1 mouse cellular context compared by ENCODE assay signal in the genomic region with DNA sequence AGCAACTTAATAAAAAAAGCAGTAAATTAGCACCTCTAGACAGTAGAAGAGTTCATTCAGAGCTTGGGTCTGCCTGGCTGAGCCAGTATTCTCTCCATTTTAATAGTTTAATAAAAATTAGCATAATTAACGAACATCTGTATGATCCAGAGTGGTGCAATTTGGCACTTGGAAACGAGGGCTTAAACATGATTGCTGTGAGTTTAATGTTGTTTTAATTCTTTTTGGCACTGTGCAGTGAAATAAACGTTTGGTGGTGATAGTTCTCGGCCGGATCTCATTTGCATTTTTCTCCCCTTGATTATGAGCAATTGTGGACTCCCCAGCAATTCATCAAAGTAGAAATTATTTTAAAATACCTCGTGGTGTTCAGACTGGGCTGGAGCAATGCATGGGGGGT.
TF ChIP-seq lines count a peak whose summit lies in the region.

No protein-coding gene starts in this region.

TF ChIP-seq in CH12.LX, 34 proteins besides CTCF, POLR2A, EP300 and RAD21:
- no peak for TF ChIP-seq UBTF (IDR thresholded peaks at IDR 0.05; ENCODE audit: low read depth, low read length)
- TF ChIP-seq MAZ (IDR thresholded peaks at IDR 0.05; ENCODE audit: low read depth, low read length) = no peak
- TF ChIP-seq CHD1 (IDR thresholded peaks at IDR 0.05; ENCODE audit: low read depth, low read length) = no peak
- TF ChIP-seq RCOR1 (conservative IDR thresholded peaks at IDR 0.05; ENCODE audit: low read depth, low read length) = no peak
- TF ChIP-seq ZC3H11A (IDR thresholded peaks at IDR 0.05; ENCODE audit: low read depth, low read length) = no peak
- no peak for TF ChIP-seq SIN3A (IDR thresholded peaks at IDR 0.05; ENCODE audit: low read length)
- no peak for TF ChIP-seq BHLHE40 (IDR thresholded peaks at IDR 0.05; ENCODE audit: low read depth, low read length)
- TF ChIP-seq GABPA (IDR thresholded peaks at IDR 0.05; ENCODE audit: insufficient replicate concordance, low read depth, low read length) = no peak
- no peak for TF ChIP-seq USF2 (conservative IDR thresholded peaks at IDR 0.05; ENCODE audit: low read depth, low read length)
- TF ChIP-seq MYC (IDR thresholded peaks at IDR 0.05; ENCODE audit: low read depth, low read length) = no peak
- no peak for TF ChIP-seq POLR2AphosphoS2 (IDR thresholded peaks at IDR 0.05; ENCODE audit: low read depth, low read length)
- TF ChIP-seq PAX5 (IDR thresholded peaks at IDR 0.05; ENCODE audit: low read length) = no peak
- TF ChIP-seq TBP (conservative IDR thresholded peaks at IDR 0.05; ENCODE audit: low read depth, low read length) = no peak
- no peak for TF ChIP-seq ELF1 (IDR thresholded peaks at IDR 0.05; ENCODE audit: low read depth, low read length)
- TF ChIP-seq ZNF384 (IDR thresholded peaks at IDR 0.05; ENCODE audit: low read depth, low read length) = no peak
- TF ChIP-seq USF1 (IDR thresholded peaks at IDR 0.05; ENCODE audit: low read depth, low read length) = no peak
